Mouse (Mus musculus) myocyte (in vitro differentiated cells): ENCODE measurements around the gene Vps37d. TPM values are rescaled to one million over a fixed set of nuclear protein-coding genes. Genes with fewer than 3 reads are reported as not detected.
"Not testable (repeated sequence)": the region's sequence is repeated elsewhere in the genome, so short reads cannot be mapped to it uniquely, and the experiment has no call there.

ENCODE experiments used
- H3K27me3 ChIP-seq: one replicate; pipeline ENCODE4 v1.6.1; 2011; ENCODE audit not compliant: control insufficient read depth, insufficient read depth, insufficient read length
- H3K36me3 ChIP-seq: one replicate; pipeline ENCODE4 v1.6.1; 2011; ENCODE audit not compliant: control insufficient read depth, insufficient read depth
- H3K4me2 ChIP-seq: one replicate; pipeline ENCODE4 v1.6.1; 2011; ENCODE audit warnings: low read depth, control low read depth
- H3K4me3 ChIP-seq: one replicate; pipeline ENCODE4 v1.5.1; 2011; ENCODE audit warnings: mild to moderate bottlenecking, control low read depth, moderate library complexity
- H3K79me2 ChIP-seq: one replicate; pipeline ENCODE4 v1.6.1; 2011; ENCODE audit not compliant: control insufficient read depth, insufficient read depth
- H3ac ChIP-seq: one replicate; pipeline ENCODE4 v1.6.1; 2011; ENCODE audit not compliant: control insufficient read depth, insufficient read length
- CEBPB ChIP-seq: IDR thresholded peaks from 2 replicates; pipeline ENCODE4 v1.6.1; 2011; ENCODE audit warnings: mild to moderate bottlenecking, moderate library complexity; ENCODE audit not compliant: poor library complexity, insufficient read depth, severe bottlenecking
- E2F4 ChIP-seq: IDR thresholded peaks from one replicate; pipeline ENCODE4 v1.6.1; 2011; ENCODE audit warnings: mild to moderate bottlenecking, control low read depth, moderate library complexity; ENCODE audit not compliant: insufficient read depth
- MAX ChIP-seq: IDR thresholded peaks from one replicate; pipeline ENCODE4 v1.6.1; 2011; ENCODE audit warnings: low read depth, mild to moderate bottlenecking, control low read depth
- MYOD1 ChIP-seq, 3 experiments: IDR thresholded peaks; one replicate each; pipeline ENCODE4 v1.6.1; 2011; ENCODE audit warnings: control low read depth in 2 of 3, low read depth in 2 of 3, mild to moderate bottlenecking in 2 of 3, moderate library complexity in 1 of 3; ENCODE audit not compliant: insufficient read length in 2 of 3, control insufficient read depth in 1 of 3
- MYOG ChIP-seq, 3 experiments: IDR thresholded peaks; one replicate each; pipeline ENCODE4 v1.6.1; 2011; ENCODE audit warnings: control low read depth in 2 of 3, low read depth in 2 of 3, mild to moderate bottlenecking in 2 of 3; ENCODE audit not compliant: insufficient read length in 2 of 3, control insufficient read depth in 1 of 3, insufficient read depth in 1 of 3
- POLR2A ChIP-seq: IDR thresholded peaks from one replicate; pipeline ENCODE4 v1.6.1; 2011; ENCODE audit warnings: low read depth, mild to moderate bottlenecking, control low read depth, moderate library complexity; ENCODE audit not compliant: insufficient read length
- POLR2AphosphoS2 ChIP-seq: IDR thresholded peaks from one replicate; pipeline ENCODE4 v1.6.1; 2011; ENCODE audit warnings: low read depth, control low read depth; ENCODE audit not compliant: insufficient read length
- REST ChIP-seq: IDR thresholded peaks from one replicate; pipeline ENCODE4 v1.6.1; 2011; ENCODE audit warnings: mild to moderate bottlenecking, control low read depth, moderate library complexity; ENCODE audit not compliant: insufficient read depth, insufficient read length
- SRF ChIP-seq: IDR thresholded peaks from one replicate; pipeline ENCODE4 v1.6.1; 2011; ENCODE audit warnings: low read depth; ENCODE audit not compliant: control insufficient read depth, insufficient read length
- TCF12 ChIP-seq: IDR thresholded peaks from one replicate; pipeline ENCODE4 v1.6.1; 2011; ENCODE audit warnings: mild to moderate bottlenecking, control low read depth; ENCODE audit not compliant: poor library complexity, insufficient read depth, severe bottlenecking
- TCF3 ChIP-seq: IDR thresholded peaks from one replicate; pipeline ENCODE4 v1.6.1; 2011; ENCODE audit warnings: low read depth, control low read depth; ENCODE audit not compliant: insufficient read length
- USF1 ChIP-seq: IDR thresholded peaks from one replicate; pipeline ENCODE4 v1.6.1; 2011; ENCODE audit warnings: low read depth, mild to moderate bottlenecking, control low read depth, moderate library complexity
- polyA plus RNA-seq: library from polyadenylated mRNA; unstranded; fragments of >200 nt; fragmentation: generic; extraction: Trizol; gene quantifications from one replicate; pipeline ENCODE4 v1.2.1, GENCODE M21; 2012; ENCODE audit warnings: missing spikeins

Vps37d gene
- polyA plus RNA-seq, 1 experiment: 3.3 TPM

DNA sequence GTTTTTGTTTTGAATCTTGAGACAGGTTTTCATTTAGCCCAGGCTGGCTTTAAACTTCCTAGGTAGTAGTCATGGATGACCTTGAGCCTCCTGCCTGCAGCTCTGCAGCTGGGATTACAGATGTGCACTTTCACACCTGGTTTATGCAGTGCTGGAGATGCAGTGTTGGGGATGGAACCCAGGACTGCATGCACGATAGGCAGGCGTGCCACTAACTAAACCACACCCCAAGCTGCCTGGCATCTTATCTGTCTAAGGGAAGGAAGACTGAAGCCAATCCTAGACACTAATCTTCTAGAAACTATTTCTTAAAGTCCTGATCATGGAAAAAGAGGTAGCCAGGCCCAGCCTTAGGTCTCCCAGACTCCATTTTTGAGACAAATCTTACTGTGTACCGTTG, 7.6 kb downstream of the Vps37d start:
- TF ChIP-seq MAX (no peak), TCF3 (no peak)
- H3K4me2 ChIP-seq: no peak overlapping the region
- H3K36me3 ChIP-seq: no peaks in the 10 kb centered on the region
- H3K27me3 ChIP-seq: no peaks in the 10 kb centered on the region
- H3K4me3 ChIP-seq: no peak overlapping the region
- H3K79me2 ChIP-seq: no peaks in the 10 kb centered on the region
- no peak overlapping the region for H3ac ChIP-seq

DNA sequence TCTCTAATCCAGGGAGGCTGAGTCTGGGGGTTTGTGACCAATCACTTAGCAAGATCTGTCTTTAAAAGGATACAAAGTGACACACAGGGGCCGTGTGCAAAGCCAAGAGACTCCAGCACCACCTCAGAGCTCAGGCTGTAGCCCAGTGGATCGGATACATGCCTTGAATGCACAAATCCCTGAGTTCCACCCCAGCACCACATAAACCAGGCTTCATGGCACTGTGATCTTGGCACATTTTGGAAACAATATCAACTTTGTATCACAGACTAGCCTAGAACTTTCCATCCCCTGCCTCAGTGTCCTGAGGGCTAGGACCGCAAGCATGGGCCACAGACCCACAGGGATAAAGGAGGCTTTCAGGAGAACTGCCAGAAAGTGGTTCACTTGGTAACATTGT, 12.1 kb downstream of the Vps37d start:
- Histone ChIP-seq H3K4me2 (no peak overlapping the region), H3K4me3 (no peak overlapping the region), H3ac (no peak overlapping the region), H3K36me3 (no peaks in the 10 kb centered on the region), H3K27me3 (no peaks in the 10 kb centered on the region), H3K79me2 (no peaks in the 10 kb centered on the region)
- TF ChIP-seq MAX (no peak), MYOG (IDR thresholded peaks at IDR 0.05; ENCODE audit: control insufficient read depth in 1 of 3, insufficient read depth in 1 of 3, insufficient read length in 2 of 3, low read depth in 2 of 3) (no peak), TCF3 (no peak), TCF12 (no peak), POLR2AphosphoS2 (no peak), E2F4 (no peak), SRF (no peak), POLR2A (no peak), CEBPB (no peak), USF1 (no peak), REST (no peak), MYOD1 (IDR thresholded peaks at IDR 0.05; ENCODE audit: control insufficient read depth in 1 of 3, insufficient read length in 2 of 3, low read depth in 2 of 3) (no peak)

DNA sequence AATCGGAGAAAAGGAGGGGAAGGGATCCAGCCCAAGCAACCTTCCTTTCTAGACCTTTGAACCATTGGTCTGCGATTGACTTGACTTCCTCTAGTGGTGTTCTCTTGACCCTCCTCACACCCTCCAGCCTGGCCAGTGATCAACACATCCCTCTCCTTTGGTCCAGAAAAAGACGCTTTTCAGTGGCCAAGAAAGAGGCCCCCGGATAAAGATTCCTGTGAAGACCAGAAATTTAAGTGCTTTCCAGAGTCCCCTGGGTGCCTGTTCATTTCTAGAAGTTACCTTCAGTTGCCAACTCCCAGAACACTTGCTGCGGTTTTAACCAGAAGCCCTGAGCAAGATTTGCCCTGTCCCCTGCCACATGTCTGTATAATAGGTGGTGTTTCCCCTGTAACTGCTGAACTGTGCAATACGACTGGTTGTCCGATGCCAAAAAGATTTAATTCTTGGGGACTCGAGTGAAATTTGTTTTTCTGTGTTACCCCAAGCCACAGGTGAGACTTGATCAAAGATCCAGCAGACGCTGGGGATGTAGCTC, 13.1 kb downstream of the Vps37d start, which contains the start of gene Bud23:
Gene Bud23 (minus strand): TSS at position 51 of the 538 bp plus-strand sequence.
- Histone ChIP-seq H3ac (peak within 1 kb of the TSS; percentile 58), H3K4me2 (peak within 1 kb of the TSS; percentile 90), H3K4me3 (peak within 1 kb of the TSS; percentile 95)
- not testable (repeated sequence) for H3K36me3 ChIP-seq, H3K79me2 ChIP-seq, H3K27me3 ChIP-seq

DNA sequence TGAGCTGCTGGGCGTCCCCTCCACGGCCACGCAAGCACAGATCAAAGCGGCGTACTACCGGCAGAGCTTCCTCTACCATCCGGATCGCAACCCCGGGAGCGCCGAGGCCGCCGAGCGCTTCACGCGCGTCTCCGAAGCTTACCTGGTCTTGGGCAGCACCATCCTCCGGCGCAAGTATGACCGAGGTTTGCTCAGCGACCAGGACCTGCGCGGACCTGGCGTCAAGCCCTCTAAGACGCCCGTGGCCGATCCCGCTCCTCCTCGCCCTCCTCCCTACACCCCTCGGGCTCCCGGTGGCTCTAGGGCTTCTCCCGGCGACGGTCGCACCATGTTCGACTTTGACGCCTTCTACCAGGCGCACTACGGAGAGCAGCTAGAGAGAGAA, 13.7 kb downstream of the Vps37d start:
- H3K79me2 ChIP-seq: no peaks in the 10 kb centered on the region
- H3K27me3 ChIP-seq: no peaks in the 10 kb centered on the region
- H3K36me3 ChIP-seq: peaks cover 12% of the 10 kb centered on the region
- H3K4me2 ChIP-seq: peak overlapping the region; percentile 90
- TF ChIP-seq POLR2AphosphoS2 (no peak), MAX (no peak), CEBPB (no peak), MYOG (IDR thresholded peaks at IDR 0.05; ENCODE audit: control insufficient read depth in 1 of 3, insufficient read depth in 1 of 3, insufficient read length in 2 of 3, low read depth in 2 of 3) (no peak), TCF12 (no peak), TCF3 (no peak), REST (no peak), MYOD1 (IDR thresholded peaks at IDR 0.05; ENCODE audit: control insufficient read depth in 1 of 3, insufficient read length in 2 of 3, low read depth in 2 of 3) (no peak), USF1 (no peak), E2F4 (no peak), SRF (no peak), POLR2A (no peak)
- peak overlapping the region; percentile 95 for H3K4me3 ChIP-seq
- H3ac ChIP-seq: peak overlapping the region; percentile 58

DNA sequence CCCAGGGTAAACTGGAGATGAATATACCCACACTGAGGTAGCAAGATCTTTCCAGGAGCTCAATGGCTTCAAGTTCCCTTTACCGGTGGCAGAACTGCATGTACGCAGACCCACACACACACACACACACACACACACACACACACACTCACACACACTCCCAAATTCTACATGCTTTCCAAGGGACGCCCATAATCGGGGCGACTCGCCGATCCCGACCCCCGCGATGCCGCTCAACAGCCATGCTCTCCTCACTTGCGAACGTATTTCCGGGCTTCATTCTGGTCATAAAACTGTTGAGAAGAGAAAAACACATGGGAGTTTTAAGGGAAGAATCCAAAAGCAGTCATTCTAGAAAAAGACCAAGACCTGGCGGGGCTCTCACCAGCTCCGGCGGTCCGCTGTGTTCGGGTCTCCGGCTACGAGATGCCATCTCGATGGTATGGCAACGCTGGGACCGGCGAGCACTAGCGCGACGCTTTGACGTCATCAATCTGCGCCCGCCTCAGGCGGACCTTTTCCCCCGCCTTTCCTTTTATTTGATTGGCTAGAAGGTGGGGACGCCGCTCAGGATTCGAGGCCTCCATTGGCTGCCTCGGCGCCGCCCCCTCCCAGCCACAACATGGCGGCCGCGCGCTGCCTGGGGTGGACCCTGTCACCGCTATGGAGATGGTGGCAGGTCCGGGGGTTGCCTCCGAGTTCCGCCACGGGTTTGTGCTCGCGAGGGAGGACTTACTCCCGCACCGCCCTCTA, 14.3 kb downstream of the Vps37d start, which contains the start of gene Dnajc30:
Gene Dnajc30 (plus strand): TSS at position 574 of the 753 bp plus-strand sequence.
- peak within 1 kb of the TSS; percentile 95 for H3K4me3 ChIP-seq
- TF ChIP-seq TCF3 (no peak), POLR2AphosphoS2 (peak; percentile 82), TCF12 (no peak), USF1 (no peak), POLR2A (peak; percentile 87), E2F4 (no peak), CEBPB (no peak), MYOG (IDR thresholded peaks at IDR 0.05; ENCODE audit: control insufficient read depth in 1 of 3, insufficient read depth in 1 of 3, insufficient read length in 2 of 3, low read depth in 2 of 3) (no peak), MAX (no peak), MYOD1 (IDR thresholded peaks at IDR 0.05; ENCODE audit: control insufficient read depth in 1 of 3, insufficient read length in 2 of 3, low read depth in 2 of 3) (no peak), SRF (no peak), REST (no peak)
- H3ac ChIP-seq: peak within 1 kb of the TSS; percentile 58
- no peaks in the 10 kb centered on the region for H3K27me3 ChIP-seq
- peak within 1 kb of the TSS; percentile 90 for H3K4me2 ChIP-seq
- no peaks in the 10 kb centered on the region for H3K79me2 ChIP-seq
- peaks cover 12% of the 10 kb centered on the region for H3K36me3 ChIP-seq
